In genomic region chr8:117465250-117465649, GRCm38 (mm10) we compare ENCODE assay signal across 9 mouse cellular contexts. TPM values are rescaled to one million over a fixed set of nuclear protein-coding genes. Genes with fewer than 3 reads are reported as not detected.
A peak's percentile ranks its signal among the peaks of the same experiment; 100 is the strongest.
DNase-seq lines count a peak whose midpoint lies in the region; ATAC-seq lines count a peak whose summit lies in the region.
"Had no signal": no experiment of that assay in that cellular context is flagged by ENCODE, and none has a peak within 500 bp of the region (broad histone marks: within the 10 kb centered on the region; RNA-seq: fewer than 3 reads in every experiment).

No protein-coding gene starts in this region.

- peak; percentile 62 for ATAC-seq in forebrain, embryonic 14.5 days
- peak; percentile 68 for ATAC-seq in limb, embryonic 13.5 days (ENCODE audit: low FRiP score, low read depth)
- ATAC-seq in midbrain, embryonic 13.5 days = peak; percentile 65

- peaks cover 6% of the 10 kb centered on the region; the same call in 1 of the 2 replicates for H3K36me3 ChIP-seq in forebrain, embryonic 14.5 days (ENCODE audit: control insufficient read depth, insufficient read depth, low read length)
- no peaks in the 10 kb centered on the region for H3K36me3 ChIP-seq in limb, embryonic 13.5 days
- H3K36me3 ChIP-seq in midbrain, embryonic 13.5 days = peaks cover 9% of the 10 kb centered on the region

- H3K9ac ChIP-seq in forebrain, embryonic 14.5 days (ENCODE audit: low read length) = no peak overlapping the region
- no peak overlapping the region for H3K9ac ChIP-seq in limb, embryonic 13.5 days
- no peak overlapping the region for H3K9ac ChIP-seq in midbrain, embryonic 13.5 days (replicated peaks)

- no peaks in the 10 kb centered on the region for H3K9me3 ChIP-seq in forebrain, embryonic 14.5 days (replicated peaks; ENCODE audit: control insufficient read depth, low read length)
- H3K9me3 ChIP-seq in limb, embryonic 13.5 days = no peaks in the 10 kb centered on the region
- no peaks in the 10 kb centered on the region for H3K9me3 ChIP-seq in midbrain, embryonic 13.5 days

- no peak overlapping the region for H3K4me3 ChIP-seq in forebrain, embryonic 14.5 days (ENCODE audit: low read depth, low read length)
- no peak overlapping the region for H3K4me3 ChIP-seq in limb, embryonic 13.5 days
- H3K4me3 ChIP-seq in midbrain, embryonic 13.5 days (replicated peaks) = no peak overlapping the region
- H3K4me3 ChIP-seq: erythroblast, embryonic 14.5 days had no signal

- 36% methylated on average over 5 of the region's 5 CpGs for WGBS in forebrain, embryonic 14.5 days
- WGBS in limb, embryonic 13.5 days = 47% methylated on average over 5 of the region's 5 CpGs
- 39% methylated on average over 5 of the region's 5 CpGs for WGBS in midbrain, embryonic 13.5 days

- peak; percentile 34 for DNase-seq in ovary, adult 18-20 months (ENCODE audit: low spot score)
- no peak for DNase-seq in ovary, postnatal 10 days (ENCODE audit: low spot score)
- DNase-seq in c-Kit-positive CD71-positive TER-119-positive erythroid progenitor cells, embryonic 14.5 days (ENCODE audit: low spot score) = peak; percentile 71
- DNase-seq in forebrain, embryonic 14.5 days (ENCODE audit: low spot score) = peak; percentile 95
- peak; percentile 37 for DNase-seq in kidney, adult 11 months
- peak; percentile 56 to 74 for DNase-seq in spleen, postnatal 4 days (ENCODE audit: low spot score in 2 of 2)

- no peak overlapping the region for H3K4me2 ChIP-seq in forebrain, embryonic 14.5 days (ENCODE audit: low read length)
- H3K4me2 ChIP-seq in limb, embryonic 13.5 days (replicated peaks) = no peak overlapping the region
- no peak overlapping the region for H3K4me2 ChIP-seq in midbrain, embryonic 13.5 days (replicated peaks)

- no peak overlapping the region for H3K27ac ChIP-seq in forebrain, embryonic 14.5 days (ENCODE audit: low read depth, low read length)
- H3K27ac ChIP-seq in limb, embryonic 13.5 days = no peak overlapping the region
- no peak overlapping the region for H3K27ac ChIP-seq in midbrain, embryonic 13.5 days

- H3K27me3 ChIP-seq in forebrain, embryonic 14.5 days (replicated peaks; ENCODE audit: control insufficient read depth, insufficient read depth, low read length) = no peaks in the 10 kb centered on the region
- no peaks in the 10 kb centered on the region for H3K27me3 ChIP-seq in limb, embryonic 13.5 days
- H3K27me3 ChIP-seq in midbrain, embryonic 13.5 days = no peaks in the 10 kb centered on the region

- peaks cover 3% of the 10 kb centered on the region; the same call in 1 of the 2 replicates for H3K4me1 ChIP-seq in forebrain, embryonic 14.5 days (ENCODE audit: control insufficient read depth, insufficient read depth, low read length)
- peaks cover 8% of the 10 kb centered on the region for H3K4me1 ChIP-seq in limb, embryonic 13.5 days
- peaks cover 12% of the 10 kb centered on the region for H3K4me1 ChIP-seq in midbrain, embryonic 13.5 days (replicated peaks)

RNA-seq across cellular contexts. Expression of gene Plcg2, which starts 32.8 kb away (rescaled TPM):
- polyA plus RNA-seq in forebrain, embryonic 14.5 days (2014; fragmentation: Nextera tagmentation; extraction: Ambion mirVana) = 0.45 and 0.58 TPM in 2 replicates
- polyA plus RNA-seq in limb, embryonic 13.5 days (2015; fragmentation: Nextera tagmentation; extraction: Ambion mirVana) = 2.4 and 3.5 TPM in 2 replicates
- polyA plus RNA-seq in midbrain, embryonic 13.5 days (2015; fragmentation: Nextera tagmentation; extraction: Ambion mirVana) = 0.90 and 1.0 TPM in 2 replicates
